Mouse (Mus musculus): ENCODE measurements at regions not wholly inside any gene's neighbourhood (a gene's known extent, or its start where the extent isn't known, plus 50 kb on each side); places are given as distances from the start of the nearest gene placed in this dataset.

GRCm38 (mm10) chr6:81595926-81596325 is 327.5 kb upstream of the Gcfc2 start:
- TF ChIP-seq CTCF (IDR thresholded peaks at IDR 0.05; ENCODE audit: low read depth) = no peak
- no peak for TF ChIP-seq EP300 (IDR thresholded peaks at IDR 0.05; ENCODE audit: low read depth)

Data from heart, postnatal 0 days (tissue).